Mouse (Mus musculus): ENCODE measurements at regions not wholly inside any gene's neighbourhood (a gene's known extent, or its start where the extent isn't known, plus 50 kb on each side); places are given as distances from the start of the nearest gene placed in this dataset.

GRCm38 (mm10) chr16:8117543-8118167, 307.3 kb downstream of the Tmem114 start:
- 36% methylated on average over 11 of the region's 11 CpGs for WGBS

GRCm38 (mm10) chr16:8111329-8112116, 313.4 kb downstream of the Tmem114 start:
- no peak overlapping the region for H3K9ac ChIP-seq (replicated peaks; ENCODE audit: low read length)
- no peak for TF ChIP-seq CTCF (IDR thresholded peaks at IDR 0.05; ENCODE audit: low read depth)
- no peaks in the 10 kb centered on the region for H3K36me3 ChIP-seq (ENCODE audit: insufficient read depth, low read length)
- no peak for ATAC-seq
- H3K27me3 ChIP-seq (ENCODE audit: insufficient read depth, low read length), result no peaks in the 10 kb centered on the region
- no peak overlapping the region for H3K4me2 ChIP-seq (ENCODE audit: low read depth, low read length)
- no peaks in the 10 kb centered on the region for H3K4me1 ChIP-seq (ENCODE audit: insufficient read depth, low read length)
- DNase-seq (ENCODE audit: low spot score), result peak; percentile 3
- WGBS, result 53% methylated on average over 9 of the region's 9 CpGs
- no peaks in the 10 kb centered on the region for H3K9me3 ChIP-seq (ENCODE audit: low read length)
- no peak overlapping the region for H3K4me3 ChIP-seq (ENCODE audit: low read length)
- no peak overlapping the region for H3K27ac ChIP-seq

More at GRCm38 (mm10) chr16:8117543-8118167, 307.3 kb downstream of the Tmem114 start:
- no peak overlapping the region for H3K4me3 ChIP-seq (ENCODE audit: low read length)
- H3K4me1 ChIP-seq (ENCODE audit: insufficient read depth, low read length), result no peaks in the 10 kb centered on the region
- ATAC-seq (peak; percentile 40; the same call in 1 of the 2 replicates), DNase-seq (ENCODE audit: low spot score) (peak; percentile 34)
- TF ChIP-seq CTCF (IDR thresholded peaks at IDR 0.05; ENCODE audit: low read depth), result 0 out of 2 replicates have a peak, but pooled peaks have one; percentile 10
- no peak overlapping the region for H3K4me2 ChIP-seq (ENCODE audit: low read depth, low read length)
- no peak overlapping the region for H3K9ac ChIP-seq (replicated peaks; ENCODE audit: low read length)
- H3K27me3 ChIP-seq (ENCODE audit: insufficient read depth, low read length), result no peaks in the 10 kb centered on the region
- no peaks in the 10 kb centered on the region for H3K36me3 ChIP-seq (ENCODE audit: insufficient read depth, low read length)
- no peaks in the 10 kb centered on the region for H3K9me3 ChIP-seq (ENCODE audit: low read length)
- H3K27ac ChIP-seq, result no peak overlapping the region

- Histone ChIP-seq H3K9me3 (ENCODE audit: low read length) (no peaks in the 10 kb centered on the region), H3K36me3 (ENCODE audit: insufficient read depth, low read length) (no peaks in the 10 kb centered on the region), H3K4me2 (ENCODE audit: low read depth, low read length) (no peak overlapping the region), H3K27ac (no peak overlapping the region), H3K27me3 (ENCODE audit: insufficient read depth, low read length) (no peaks in the 10 kb centered on the region), H3K9ac (replicated peaks; ENCODE audit: low read length) (no peak overlapping the region), H3K4me3 (ENCODE audit: low read length) (no peak overlapping the region), H3K4me1 (ENCODE audit: insufficient read depth, low read length) (no peaks in the 10 kb centered on the region)
- ATAC-seq (no peak), DNase-seq (ENCODE audit: low spot score) (peak; percentile 51)
- WGBS, result 65% methylated on average over 19 of the region's 19 CpGs
- TF ChIP-seq CTCF (IDR thresholded peaks at IDR 0.05; ENCODE audit: low read depth), result no peak
Measured at GRCm38 (mm10) chr16:8108141-8109122, 316.5 kb downstream of the Tmem114 start.

GRCm38 (mm10) chr16:8079024-8079423, 345.9 kb downstream of the Tmem114 start:
- H3K27ac ChIP-seq, result no peak overlapping the region
- no peaks in the 10 kb centered on the region for H3K27me3 ChIP-seq (ENCODE audit: insufficient read depth, low read length)
- no peak overlapping the region for H3K9ac ChIP-seq (replicated peaks; ENCODE audit: low read length)
- WGBS, result 51% methylated on average over 2 of the region's 2 CpGs
- ATAC-seq, result no peak
- H3K4me2 ChIP-seq (ENCODE audit: low read depth, low read length), result no peak overlapping the region
- DNase-seq (ENCODE audit: low spot score), result no peak
- no peak overlapping the region for H3K4me3 ChIP-seq (ENCODE audit: low read length)
- TF ChIP-seq CTCF (IDR thresholded peaks at IDR 0.05; ENCODE audit: low read depth), result no peak
- no peaks in the 10 kb centered on the region for H3K9me3 ChIP-seq (ENCODE audit: low read length)
- H3K4me1 ChIP-seq (ENCODE audit: insufficient read depth, low read length), result no peaks in the 10 kb centered on the region
- H3K36me3 ChIP-seq (ENCODE audit: insufficient read depth, low read length), result no peaks in the 10 kb centered on the region

GRCm38 (mm10) chr16:8078461-8078860, 346.5 kb downstream of the Tmem114 start:
- no peaks in the 10 kb centered on the region for H3K27me3 ChIP-seq (ENCODE audit: insufficient read depth, low read length)
- H3K4me2 ChIP-seq (ENCODE audit: low read depth, low read length), result no peak overlapping the region
- H3K27ac ChIP-seq, result no peak overlapping the region
- no peak overlapping the region for H3K4me3 ChIP-seq (ENCODE audit: low read length)
- H3K4me1 ChIP-seq (ENCODE audit: insufficient read depth, low read length), result no peaks in the 10 kb centered on the region
- TF ChIP-seq CTCF (IDR thresholded peaks at IDR 0.05; ENCODE audit: low read depth), result no peak
- WGBS, result 57% methylated on average over 3 of the region's 3 CpGs
- no peaks in the 10 kb centered on the region for H3K9me3 ChIP-seq (ENCODE audit: low read length)
- no peaks in the 10 kb centered on the region for H3K36me3 ChIP-seq (ENCODE audit: insufficient read depth, low read length)
- no peak for ATAC-seq
- H3K9ac ChIP-seq (replicated peaks; ENCODE audit: low read length), result no peak overlapping the region
- no peak for DNase-seq (ENCODE audit: low spot score)

- Histone ChIP-seq H3K36me3 (ENCODE audit: insufficient read depth, low read length) (no peaks in the 10 kb centered on the region), H3K9me3 (ENCODE audit: low read length) (no peaks in the 10 kb centered on the region), H3K9ac (replicated peaks; ENCODE audit: low read length) (no peak overlapping the region), H3K27me3 (ENCODE audit: insufficient read depth, low read length) (no peaks in the 10 kb centered on the region), H3K27ac (no peak overlapping the region), H3K4me2 (ENCODE audit: low read depth, low read length) (no peak overlapping the region), H3K4me1 (ENCODE audit: insufficient read depth, low read length) (no peaks in the 10 kb centered on the region), H3K4me3 (ENCODE audit: low read length) (no peak overlapping the region)
- WGBS, result 50% methylated on average over 4 of the region's 4 CpGs
- DNase-seq (ENCODE audit: low spot score) (peak; percentile 20), ATAC-seq (no peak)
- no peak for TF ChIP-seq CTCF (IDR thresholded peaks at IDR 0.05; ENCODE audit: low read depth)
Measured at GRCm38 (mm10) chr16:8074729-8075128, 350.2 kb downstream of the Tmem114 start.
